Mouse (Mus musculus): ENCODE results near the gene Golph3l.
"Not testable (repeated sequence)": the region's sequence is repeated elsewhere in the genome, so short reads cannot be mapped to it uniquely, and the experiment has no call there.

Golph3l gene

GRCm38 (mm10) chr3:95588604-95589086, at the start of gene Golph3l:
Gene Golph3l, plus strand, starts transcription at chr3:95588934.
- DNase-seq (ENCODE audit: low read depth): peak; percentile 97

GRCm38 (mm10) chr3:95538936-95539335, 49.8 kb upstream of the Golph3l start:
- DNase-seq (ENCODE audit: low read depth): no peak

GRCm38 (mm10) chr3:95539837-95540236, 48.9 kb upstream of the Golph3l start:
- DNase-seq (ENCODE audit: low read depth): no peak

GRCm38 (mm10) chr3:95541186-95541585, 47.5 kb upstream of the Golph3l start:
- DNase-seq (ENCODE audit: low read depth): not testable (repeated sequence)

- DNase-seq (ENCODE audit: low read depth): no peak
These were observed 46.6 kb upstream of the Golph3l start for GRCm38 (mm10) chr3:95542171-95542570.

GRCm38 (mm10) chr3:95542981-95543380, 45.8 kb upstream of the Golph3l start:
- DNase-seq (ENCODE audit: low read depth): no peak

GRCm38 (mm10) chr3:95550176-95550575, 38.6 kb upstream of the Golph3l start:
- no peak for DNase-seq (ENCODE audit: low read depth)

- DNase-seq (ENCODE audit: low read depth): no peak
These were observed 34.7 kb upstream of the Golph3l start for GRCm38 (mm10) chr3:95553986-95554385.

- no peak for DNase-seq (ENCODE audit: low read depth)
These were observed 29.3 kb upstream of the Golph3l start, which contains the start of gene Hormad1 for GRCm38 (mm10) chr3:95559437-95559836. Gene Hormad1, plus strand, starts transcription at chr3:95559677.

- DNase-seq (ENCODE audit: low read depth): no peak
These were observed 28.0 kb upstream of the Golph3l start for GRCm38 (mm10) chr3:95560738-95561137.

GRCm38 (mm10) chr3:95561826-95562225, 26.9 kb upstream of the Golph3l start:
- no peak for DNase-seq (ENCODE audit: low read depth)

- no peak for DNase-seq (ENCODE audit: low read depth)
These were observed 19.1 kb upstream of the Golph3l start for GRCm38 (mm10) chr3:95569585-95569984.

- no peak for DNase-seq (ENCODE audit: low read depth)
These were observed 755 bp upstream of the Golph3l start for GRCm38 (mm10) chr3:95587754-95588603.

GRCm38 (mm10) chr3:95598734-95599133, 10.0 kb downstream of the Golph3l start:
- no peak for DNase-seq (ENCODE audit: low read depth)

- DNase-seq (ENCODE audit: low read depth): no peak
These were observed 12.6 kb downstream of the Golph3l start for GRCm38 (mm10) chr3:95601287-95601686.

- no peak for DNase-seq (ENCODE audit: low read depth)
These were observed 17.4 kb downstream of the Golph3l start for GRCm38 (mm10) chr3:95606096-95606495.

GRCm38 (mm10) chr3:95609195-95609594, 20.5 kb downstream of the Golph3l start:
- DNase-seq (ENCODE audit: low read depth): no peak

GRCm38 (mm10) chr3:95613996-95614395, 25.3 kb downstream of the Golph3l start:
- no peak for DNase-seq (ENCODE audit: low read depth)

- no peak for DNase-seq (ENCODE audit: low read depth)
These were observed 29.8 kb downstream of the Golph3l start for GRCm38 (mm10) chr3:95618511-95618910.

GRCm38 (mm10) chr3:95621241-95621640, 32.5 kb downstream of the Golph3l start:
- DNase-seq (ENCODE audit: low read depth): no peak

- not testable (repeated sequence) for DNase-seq (ENCODE audit: low read depth)
These were observed 33.7 kb downstream of the Golph3l start for GRCm38 (mm10) chr3:95622421-95622820.

GRCm38 (mm10) chr3:95623551-95623950, 34.8 kb downstream of the Golph3l start:
- no peak for DNase-seq (ENCODE audit: low read depth)

- not testable (repeated sequence) for DNase-seq (ENCODE audit: low read depth)
These were observed 35.3 kb downstream of the Golph3l start for GRCm38 (mm10) chr3:95623991-95624515.

All from c-Kit-positive CD71-positive TER-119-negative erythroid progenitor cells, embryonic 14.5 days (primary cell).